Mouse (Mus musculus) layer of hippocampus, adult 9-11 months (tissue): Measurements from ENCODE around the gene P3h3.
"Not testable (repeated sequence)": the region's sequence is repeated elsewhere in the genome, so short reads cannot be mapped to it uniquely, and the experiment has no call there.

Experiments
- DNase-seq: peaks from one replicate; pipeline ENCODE4 v3.0.0; 2022

Gene P3h3

GRCm38 (mm10) chr6:124856916-124857839 is at the start of gene P3h3:
Gene P3h3, minus strand, starts transcription at chr6:124857752.
- DNase-seq = peak; percentile 86

GRCm38 (mm10) chr6:124904991-124905860 is 47.7 kb upstream of the P3h3 start:
- no peak for DNase-seq

GRCm38 (mm10) chr6:124904161-124904981 is 46.8 kb upstream of the P3h3 start:
- DNase-seq = peak; percentile 88

GRCm38 (mm10) chr6:124903580-124904151 is 46.1 kb upstream of the P3h3 start:
- peak; percentile 91 for DNase-seq

- no peak for DNase-seq
Measured at GRCm38 (mm10) chr6:124901851-124902250, 44.3 kb upstream of the P3h3 start.

GRCm38 (mm10) chr6:124900801-124901480 is 43.4 kb upstream of the P3h3 start:
- peak; percentile 91 for DNase-seq

GRCm38 (mm10) chr6:124900056-124900800 is 42.7 kb upstream of the P3h3 start:
- no peak for DNase-seq

GRCm38 (mm10) chr6:124898359-124898758 is 40.8 kb upstream of the P3h3 start:
- no peak for DNase-seq

- not testable (repeated sequence) for DNase-seq
Measured at GRCm38 (mm10) chr6:124894113-124894512, 36.6 kb upstream of the P3h3 start.

GRCm38 (mm10) chr6:124890997-124891396 is 33.4 kb upstream of the P3h3 start:
- DNase-seq = no peak

GRCm38 (mm10) chr6:124888555-124889125 is 31.1 kb upstream of the P3h3 start:
- no peak for DNase-seq

GRCm38 (mm10) chr6:124887986-124888385 is 30.4 kb upstream of the P3h3 start, which contains the start of gene Cd4:
Gene Cd4, minus strand, starts transcription at chr6:124888221.
- no peak for DNase-seq

GRCm38 (mm10) chr6:124885956-124886381 is 28.4 kb upstream of the P3h3 start:
- DNase-seq = no peak

GRCm38 (mm10) chr6:124884714-124885500 is 27.4 kb upstream of the P3h3 start:
- DNase-seq = no peak

- DNase-seq = no peak
Measured at GRCm38 (mm10) chr6:124883351-124883750, 25.8 kb upstream of the P3h3 start.

GRCm38 (mm10) chr6:124881821-124882220 is 24.3 kb upstream of the P3h3 start:
- no peak for DNase-seq

GRCm38 (mm10) chr6:124879390-124879789 is 21.8 kb upstream of the P3h3 start:
- DNase-seq = no peak

GRCm38 (mm10) chr6:124874348-124874747 is 16.8 kb upstream of the P3h3 start:
- DNase-seq = no peak

- DNase-seq = no peak
Measured at GRCm38 (mm10) chr6:124866560-124866959, 9.0 kb upstream of the P3h3 start.
